8 mouse cellular contexts compared by ENCODE assay signal in the genomic region with DNA sequence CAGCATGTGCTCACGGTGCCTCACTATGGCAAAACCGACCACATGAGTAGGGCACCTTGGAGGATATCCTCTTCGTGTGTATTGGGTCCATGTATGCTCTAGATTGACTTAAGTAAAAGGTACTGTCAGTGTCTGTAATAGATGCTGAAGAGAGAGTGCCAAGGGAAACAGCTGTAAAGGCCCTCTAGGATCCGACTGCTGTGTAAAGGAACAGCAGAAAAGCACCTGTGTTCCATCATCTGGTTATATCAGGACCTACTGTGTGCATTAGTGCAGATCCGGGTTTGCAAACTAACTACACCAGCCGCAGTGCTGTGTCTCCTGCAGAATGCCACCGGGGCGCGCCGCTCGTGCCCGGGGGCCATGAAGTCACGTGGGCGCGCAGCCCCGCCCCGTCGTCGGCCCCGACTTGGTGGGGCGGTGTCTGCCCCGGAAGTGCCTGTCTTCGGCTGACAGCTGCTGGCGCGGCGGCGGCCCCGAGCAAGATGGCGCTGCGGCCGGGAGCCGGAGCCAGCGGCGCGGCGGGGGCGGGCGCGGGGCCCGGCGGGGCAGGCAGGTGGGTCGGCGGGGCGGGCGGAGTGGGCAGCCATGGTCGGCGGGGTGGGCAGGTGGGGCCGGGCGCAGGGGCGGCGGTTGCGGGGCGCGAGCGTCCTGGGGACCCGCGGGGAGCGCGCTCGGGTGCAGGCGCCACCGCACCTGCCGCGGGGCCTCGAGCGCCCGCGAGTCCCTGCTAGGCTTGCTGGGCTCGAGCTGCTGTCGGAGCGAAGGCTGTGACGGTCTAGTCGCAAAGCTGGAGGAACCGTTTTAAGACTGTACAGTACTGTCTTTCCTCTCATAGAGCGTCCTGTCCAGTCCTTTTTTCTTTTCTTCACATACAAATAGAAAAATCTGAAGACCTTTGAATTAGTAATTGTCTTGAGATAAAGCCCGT. TPM values are rescaled to one million over a fixed set of nuclear protein-coding genes. Genes with fewer than 3 reads are reported as not detected.
DNase-seq lines count a peak whose midpoint lies in the region; ATAC-seq lines count a peak whose summit lies in the region.

A gene (plus strand): TSS at position 438 of the 931 bp plus-strand sequence.

- peak within 1 kb of the TSS; percentile 56 for H3K4me2 ChIP-seq in hindbrain, embryonic 13.5 days

- H3K27me3 ChIP-seq in hindbrain, embryonic 13.5 days: no peaks in the 10 kb centered on the region

- no peaks in the 10 kb centered on the region for H3K9me3 ChIP-seq in hindbrain, embryonic 13.5 days

- WGBS in hindbrain, embryonic 13.5 days: 1% methylated on average over 73 of the region's 76 CpGs

- H3K4me3 ChIP-seq in hindbrain, embryonic 13.5 days: peak within 1 kb of the TSS; percentile 71

- H3K27ac ChIP-seq in hindbrain, embryonic 13.5 days: peak within 1 kb of the TSS; percentile 95

- H3K9ac ChIP-seq in hindbrain, embryonic 13.5 days: peak within 1 kb of the TSS; percentile 90

- H3K4me1 ChIP-seq in hindbrain, embryonic 13.5 days (replicated peaks): peaks cover 35% of the 10 kb centered on the region

- peaks cover 35% of the 10 kb centered on the region for H3K36me3 ChIP-seq in hindbrain, embryonic 13.5 days

- DNase-seq in NIH3T3 (ENCODE audit: low read depth): peak; percentile 93
- peak; percentile 95 to 97 for DNase-seq in cerebellum, postnatal 10 days
- DNase-seq in frontal cortex, postnatal 14 days (ENCODE audit: low spot score in 2 of 2): peak; percentile 77 to 82
- peak; percentile 72 to 73 for DNase-seq in layer of hippocampus, postnatal 25 days (ENCODE audit: extremely low spot score in 1 of 2, low spot score in 1 of 2)
- peak; percentile 91 for DNase-seq in lung, postnatal 25 days (ENCODE audit: low spot score)
- DNase-seq in retina, embryonic 14.5 days (ENCODE audit: low spot score): peak; percentile 90
- peak; percentile 98 for DNase-seq in thymus, postnatal 4 days

- ATAC-seq in hindbrain, embryonic 13.5 days (ENCODE audit: low FRiP score): peak; percentile 95

RNA-seq across cellular contexts. Expression of the gene that starts here (rescaled TPM):
- 30.9 and 32.6 TPM in 2 replicates for polyA plus RNA-seq in hindbrain, embryonic 13.5 days (2015; fragmentation: Nextera tagmentation; extraction: Ambion mirVana)
- total RNA-seq in layer of hippocampus, postnatal 25 days (2021): 10 to 100 TPM; 63.8 to 65.3 TPM

Comparison
In these comparisons a context has a peak if more than half of its experiments do, and no peak if none do; other contexts are left out.
1. Peak in every context shown above with its lines: DNase-seq, ATAC-seq, H3K4me3 ChIP-seq and H3K27ac ChIP-seq.